Mouse (Mus musculus) myocyte (in vitro differentiated cells): Measurements from ENCODE around the gene Ndufv1. TPM values are rescaled to one million over a fixed set of nuclear protein-coding genes. Genes with fewer than 3 reads are reported as not detected.
"Not testable (repeated sequence)": the region's sequence is repeated elsewhere in the genome, so short reads cannot be mapped to it uniquely, and the experiment has no call there.

Source experiments
- H3K27me3 ChIP-seq: one replicate; pipeline ENCODE4 v1.6.1; 2011; ENCODE audit not compliant: control insufficient read depth, insufficient read depth, insufficient read length
- H3K36me3 ChIP-seq: one replicate; pipeline ENCODE4 v1.6.1; 2011; ENCODE audit not compliant: control insufficient read depth, insufficient read depth
- H3K4me2 ChIP-seq: one replicate; pipeline ENCODE4 v1.6.1; 2011; ENCODE audit warnings: low read depth, control low read depth
- H3K4me3 ChIP-seq: one replicate; pipeline ENCODE4 v1.5.1; 2011; ENCODE audit warnings: mild to moderate bottlenecking, control low read depth, moderate library complexity
- H3K79me2 ChIP-seq: one replicate; pipeline ENCODE4 v1.6.1; 2011; ENCODE audit not compliant: control insufficient read depth, insufficient read depth
- H3ac ChIP-seq: one replicate; pipeline ENCODE4 v1.6.1; 2011; ENCODE audit not compliant: control insufficient read depth, insufficient read length
- CEBPB ChIP-seq: IDR thresholded peaks from 2 replicates; pipeline ENCODE4 v1.6.1; 2011; ENCODE audit warnings: mild to moderate bottlenecking, moderate library complexity; ENCODE audit not compliant: poor library complexity, insufficient read depth, severe bottlenecking
- E2F4 ChIP-seq: IDR thresholded peaks from one replicate; pipeline ENCODE4 v1.6.1; 2011; ENCODE audit warnings: mild to moderate bottlenecking, control low read depth, moderate library complexity; ENCODE audit not compliant: insufficient read depth
- MAX ChIP-seq: IDR thresholded peaks from one replicate; pipeline ENCODE4 v1.6.1; 2011; ENCODE audit warnings: low read depth, mild to moderate bottlenecking, control low read depth
- MYOD1 ChIP-seq, 3 experiments: IDR thresholded peaks; one replicate each; pipeline ENCODE4 v1.6.1; 2011; ENCODE audit warnings: control low read depth in 2 of 3, low read depth in 2 of 3, mild to moderate bottlenecking in 2 of 3, moderate library complexity in 1 of 3; ENCODE audit not compliant: insufficient read length in 2 of 3, control insufficient read depth in 1 of 3
- MYOG ChIP-seq, 3 experiments: IDR thresholded peaks; one replicate each; pipeline ENCODE4 v1.6.1; 2011; ENCODE audit warnings: control low read depth in 2 of 3, low read depth in 2 of 3, mild to moderate bottlenecking in 2 of 3; ENCODE audit not compliant: insufficient read length in 2 of 3, control insufficient read depth in 1 of 3, insufficient read depth in 1 of 3
- POLR2A ChIP-seq: IDR thresholded peaks from one replicate; pipeline ENCODE4 v1.6.1; 2011; ENCODE audit warnings: low read depth, mild to moderate bottlenecking, control low read depth, moderate library complexity; ENCODE audit not compliant: insufficient read length
- POLR2AphosphoS2 ChIP-seq: IDR thresholded peaks from one replicate; pipeline ENCODE4 v1.6.1; 2011; ENCODE audit warnings: low read depth, control low read depth; ENCODE audit not compliant: insufficient read length
- REST ChIP-seq: IDR thresholded peaks from one replicate; pipeline ENCODE4 v1.6.1; 2011; ENCODE audit warnings: mild to moderate bottlenecking, control low read depth, moderate library complexity; ENCODE audit not compliant: insufficient read depth, insufficient read length
- SRF ChIP-seq: IDR thresholded peaks from one replicate; pipeline ENCODE4 v1.6.1; 2011; ENCODE audit warnings: low read depth; ENCODE audit not compliant: control insufficient read depth, insufficient read length
- TCF12 ChIP-seq: IDR thresholded peaks from one replicate; pipeline ENCODE4 v1.6.1; 2011; ENCODE audit warnings: mild to moderate bottlenecking, control low read depth; ENCODE audit not compliant: poor library complexity, insufficient read depth, severe bottlenecking
- TCF3 ChIP-seq: IDR thresholded peaks from one replicate; pipeline ENCODE4 v1.6.1; 2011; ENCODE audit warnings: low read depth, control low read depth; ENCODE audit not compliant: insufficient read length
- USF1 ChIP-seq: IDR thresholded peaks from one replicate; pipeline ENCODE4 v1.6.1; 2011; ENCODE audit warnings: low read depth, mild to moderate bottlenecking, control low read depth, moderate library complexity
- polyA plus RNA-seq: library from polyadenylated mRNA; unstranded; fragments of >200 nt; fragmentation: generic; extraction: Trizol; gene quantifications from one replicate; pipeline ENCODE4 v1.2.1, GENCODE M21; 2012; ENCODE audit warnings: missing spikeins

Ndufv1 gene
- polyA plus RNA-seq, 1 experiment = 405 TPM

GRCm38 (mm10) chr19:3985261-3985681 is 27.3 kb downstream of the Ndufv1 start:
- H3K27me3 ChIP-seq = no peaks in the 10 kb centered on the region
- H3ac ChIP-seq = no peak overlapping the region
- no peaks in the 10 kb centered on the region for H3K36me3 ChIP-seq
- no peak overlapping the region for H3K4me3 ChIP-seq
- H3K4me2 ChIP-seq = no peak overlapping the region
- no peaks in the 10 kb centered on the region for H3K79me2 ChIP-seq
- TF ChIP-seq E2F4 (no peak), USF1 (no peak), MYOG (IDR thresholded peaks at IDR 0.05; ENCODE audit: control insufficient read depth in 1 of 3, insufficient read depth in 1 of 3, insufficient read length in 2 of 3, low read depth in 2 of 3) (no peak), TCF12 (no peak), TCF3 (no peak), POLR2A (no peak), SRF (no peak), MAX (no peak), REST (no peak), POLR2AphosphoS2 (no peak), CEBPB (no peak), MYOD1 (IDR thresholded peaks at IDR 0.05; ENCODE audit: control insufficient read depth in 1 of 3, insufficient read length in 2 of 3, low read depth in 2 of 3) (no peak)

GRCm38 (mm10) chr19:3983527-3984200 is 28.9 kb downstream of the Ndufv1 start:
- no peaks in the 10 kb centered on the region for H3K36me3 ChIP-seq
- H3K79me2 ChIP-seq = no peaks in the 10 kb centered on the region
- TF ChIP-seq MYOG (IDR thresholded peaks at IDR 0.05; ENCODE audit: control insufficient read depth in 1 of 3, insufficient read depth in 1 of 3, insufficient read length in 2 of 3, low read depth in 2 of 3) = no peak
- no peak for TF ChIP-seq POLR2AphosphoS2
- TF ChIP-seq USF1 = no peak
- no peak for TF ChIP-seq SRF
- TF ChIP-seq MYOD1 (IDR thresholded peaks at IDR 0.05; ENCODE audit: control insufficient read depth in 1 of 3, insufficient read length in 2 of 3, low read depth in 2 of 3) = no peak
- no peak for TF ChIP-seq TCF12
- no peak for TF ChIP-seq POLR2A
- no peak for TF ChIP-seq TCF3
- no peak for TF ChIP-seq REST
- TF ChIP-seq CEBPB = no peak
- no peak overlapping the region for H3K4me3 ChIP-seq
- H3K27me3 ChIP-seq = no peaks in the 10 kb centered on the region
- H3K4me2 ChIP-seq = no peak overlapping the region
- H3ac ChIP-seq = no peak overlapping the region

GRCm38 (mm10) chr19:3980917-3981316 is 31.7 kb downstream of the Ndufv1 start:
- Histone ChIP-seq H3K36me3 (no peaks in the 10 kb centered on the region), H3K79me2 (no peaks in the 10 kb centered on the region), H3K4me2 (no peak overlapping the region), H3ac (no peak overlapping the region), H3K4me3 (no peak overlapping the region), H3K27me3 (no peaks in the 10 kb centered on the region)
- TF ChIP-seq POLR2A = no peak
- no peak for TF ChIP-seq CEBPB
- TF ChIP-seq MAX = no peak
- TF ChIP-seq SRF = no peak

- no peak overlapping the region for H3K4me2 ChIP-seq
- no peaks in the 10 kb centered on the region for H3K27me3 ChIP-seq
- no peaks in the 10 kb centered on the region for H3K79me2 ChIP-seq
- no peak overlapping the region for H3K4me3 ChIP-seq
- no peaks in the 10 kb centered on the region for H3K36me3 ChIP-seq
- TF ChIP-seq TCF12 (no peak), MYOG (IDR thresholded peaks at IDR 0.05; ENCODE audit: control insufficient read depth in 1 of 3, insufficient read depth in 1 of 3, insufficient read length in 2 of 3, low read depth in 2 of 3) (no peak), MYOD1 (IDR thresholded peaks at IDR 0.05; ENCODE audit: control insufficient read depth in 1 of 3, insufficient read length in 2 of 3, low read depth in 2 of 3) (no peak), USF1 (no peak)
- no peak overlapping the region for H3ac ChIP-seq
These were observed 32.3 kb downstream of the Ndufv1 start for GRCm38 (mm10) chr19:3980309-3980708.

GRCm38 (mm10) chr19:3975866-3976265 is 36.7 kb downstream of the Ndufv1 start:
- no peak overlapping the region for H3K4me3 ChIP-seq
- H3K27me3 ChIP-seq = peaks cover 11% of the 10 kb centered on the region
- TF ChIP-seq MYOD1 (IDR thresholded peaks at IDR 0.05; ENCODE audit: control insufficient read depth in 1 of 3, insufficient read length in 2 of 3, low read depth in 2 of 3) = no peak
- no peak for TF ChIP-seq TCF3
- TF ChIP-seq MYOG (IDR thresholded peaks at IDR 0.05; ENCODE audit: control insufficient read depth in 1 of 3, insufficient read depth in 1 of 3, insufficient read length in 2 of 3, low read depth in 2 of 3) = no peak
- no peak for TF ChIP-seq TCF12
- TF ChIP-seq POLR2A = no peak
- TF ChIP-seq SRF = no peak
- TF ChIP-seq MAX = no peak
- TF ChIP-seq POLR2AphosphoS2 = no peak
- no peak for TF ChIP-seq REST
- TF ChIP-seq CEBPB = no peak
- TF ChIP-seq USF1 = no peak
- TF ChIP-seq E2F4 = no peak
- H3ac ChIP-seq = no peak overlapping the region
- no peaks in the 10 kb centered on the region for H3K79me2 ChIP-seq
- H3K36me3 ChIP-seq = no peaks in the 10 kb centered on the region
- no peak overlapping the region for H3K4me2 ChIP-seq

- not testable (repeated sequence) for H3K36me3 ChIP-seq, H3K4me2 ChIP-seq, H3ac ChIP-seq, H3K79me2 ChIP-seq, H3K4me3 ChIP-seq
- peaks cover 19% of the 10 kb centered on the region for H3K27me3 ChIP-seq
These were observed 38.0 kb downstream of the Ndufv1 start for GRCm38 (mm10) chr19:3974608-3975007.
